Mouse (Mus musculus) midbrain, postnatal 0 days (tissue): ENCODE measurements at regions not wholly inside any gene's neighbourhood (a gene's known extent, or its start where the extent isn't known, plus 50 kb on each side); places are given as distances from the start of the nearest gene placed in this dataset.

ENCODE experiments used
- ATAC-seq: fragments of 200-750 bp; cut with Nextera tagmentation; 2 replicates; pipeline ENCODE4 v1.8.0; 2017; ENCODE audit warnings: moderate number of reproducible peaks, mild to moderate bottlenecking, moderate TSS enrichment, moderate library complexity; ENCODE audit not compliant: low FRiP score
- DNase-seq: peaks from one replicate; pipeline ENCODE4 v3.0.0-alpha.2; 2015; ENCODE audit warnings: low spot score
- H3K27ac ChIP-seq: fragments of 300-500 bp; sonication (generic); 2 replicates; pipeline ENCODE4 v1.5.1; 2014; ENCODE audit warnings: low read depth, mild to moderate bottlenecking, low read length, mixed read lengths
- H3K27me3 ChIP-seq: fragments of 300-500 bp; sonication (generic); 2 replicates; pipeline ENCODE4 v1.6.1; 2014; ENCODE audit warnings: low read length, control low read depth, mixed read lengths; ENCODE audit not compliant: insufficient read depth
- H3K36me3 ChIP-seq: fragments of 300-500 bp; sonication (generic); 2 replicates; pipeline ENCODE4 v1.6.1; 2014; ENCODE audit warnings: low read length, control low read depth, mixed read lengths; ENCODE audit not compliant: insufficient read depth
- H3K4me1 ChIP-seq: fragments of 300-500 bp; sonication (generic); 2 replicates; pipeline ENCODE4 v1.6.1; 2014; ENCODE audit warnings: mild to moderate bottlenecking, control low read depth, antibody characterized with exemption, low read length, mixed read lengths; ENCODE audit not compliant: insufficient read depth
- H3K4me2 ChIP-seq: fragments of 300-500 bp; sonication (generic); 2 replicates; pipeline ENCODE4 v1.6.1; 2014; ENCODE audit warnings: low read depth, mild to moderate bottlenecking, low read length, mixed read lengths; ENCODE audit not compliant: poor library complexity, severe bottlenecking
- H3K4me3 ChIP-seq: fragments of 300-500 bp; sonication (generic); 2 replicates; pipeline ENCODE4 v1.5.1; 2014; ENCODE audit warnings: low read depth, mild to moderate bottlenecking, low read length, moderate library complexity
- H3K9ac ChIP-seq: fragments of 300-500 bp; sonication (generic); replicated peaks from 2 replicates; pipeline ENCODE4 v1.6.1; 2014; ENCODE audit warnings: mild to moderate bottlenecking, low read length, moderate library complexity, mixed read lengths; ENCODE audit not compliant: poor library complexity, severe bottlenecking
- H3K9me3 ChIP-seq: fragments of 300-500 bp; sonication (generic); 2 replicates; pipeline ENCODE4 v1.6.1; 2016; ENCODE audit warnings: low read length, control low read depth
- CTCF ChIP-seq: IDR thresholded peaks from 2 replicates; pipeline ENCODE4 v1.5.1; 2016; ENCODE audit warnings: antibody characterized with exemption, mild to moderate bottlenecking
- WGBS: fragments of 180-500 bp; shearing (Covaris S2); extraction: QIAGEN DNeasy Blood & Tissue Kit; methylation state at CpG from one replicate; pipeline ENCODE4 v1.1.7; 2014; 5-methylcytosine and 5-hydroxymethylcytosine counted together

- Histone ChIP-seq H3K27ac (no peak overlapping the region), H3K4me1 (no peaks in the 10 kb centered on the region), H3K36me3 (no peaks in the 10 kb centered on the region), H3K9me3 (no peaks in the 10 kb centered on the region), H3K4me2 (no peak overlapping the region), H3K4me3 (no peak overlapping the region), H3K9ac (no peak overlapping the region), H3K27me3 (no peaks in the 10 kb centered on the region)
- TF ChIP-seq CTCF, result no peak
- no peak for DNase-seq
- no peak for ATAC-seq
Measured at GRCm38 (mm10) chr10:70738686-70739085, 82.9 kb upstream of the Phyhipl start.

- ATAC-seq, result no peak
- Histone ChIP-seq H3K9me3 (no peaks in the 10 kb centered on the region), H3K9ac (no peak overlapping the region), H3K4me3 (no peak overlapping the region), H3K27ac (no peak overlapping the region), H3K4me1 (no peaks in the 10 kb centered on the region), H3K27me3 (no peaks in the 10 kb centered on the region), H3K36me3 (no peaks in the 10 kb centered on the region), H3K4me2 (no peak overlapping the region)
- WGBS, result 65% methylated on average over 12 of the region's 12 CpGs
- no peak for DNase-seq
- TF ChIP-seq CTCF, result no peak
Measured at GRCm38 (mm10) chr10:70733956-70734355, 78.2 kb upstream of the Phyhipl start.

- WGBS, result 46% methylated on average over 7 of the region's 7 CpGs
- no peak for ATAC-seq
Measured at GRCm38 (mm10) chr10:70733478-70733877, 77.7 kb upstream of the Phyhipl start.

GRCm38 (mm10) chr10:70725091-70725490, 69.3 kb upstream of the Phyhipl start:
- Histone ChIP-seq H3K36me3 (no peaks in the 10 kb centered on the region), H3K4me1 (no peaks in the 10 kb centered on the region), H3K27me3 (no peaks in the 10 kb centered on the region), H3K4me2 (no peak overlapping the region), H3K9me3 (no peaks in the 10 kb centered on the region), H3K9ac (no peak overlapping the region), H3K4me3 (no peak overlapping the region), H3K27ac (no peak overlapping the region)
- 87% methylated on average over 3 of the region's 3 CpGs for WGBS
- no peak for TF ChIP-seq CTCF
- DNase-seq (no peak), ATAC-seq (no peak)

More at GRCm38 (mm10) chr10:70733478-70733877, 77.7 kb upstream of the Phyhipl start:
- H3K36me3 ChIP-seq, result no peaks in the 10 kb centered on the region
- H3K9ac ChIP-seq, result no peak overlapping the region
- no peak overlapping the region for H3K4me3 ChIP-seq
- H3K9me3 ChIP-seq, result no peaks in the 10 kb centered on the region
- TF ChIP-seq CTCF, result no peak
- DNase-seq, result no peak
- no peaks in the 10 kb centered on the region for H3K27me3 ChIP-seq
- no peak overlapping the region for H3K4me2 ChIP-seq
- no peaks in the 10 kb centered on the region for H3K4me1 ChIP-seq
- 0 out of 2 replicates have a peak overlapping the region, but pooled peaks have one; percentile 47 for H3K27ac ChIP-seq

- H3K36me3 ChIP-seq, result no peaks in the 10 kb centered on the region
- H3K4me2 ChIP-seq, result no peak overlapping the region
- ATAC-seq (no peak), DNase-seq (no peak)
- H3K4me3 ChIP-seq, result no peak overlapping the region
- no peaks in the 10 kb centered on the region for H3K4me1 ChIP-seq
- H3K9ac ChIP-seq, result no peak overlapping the region
- WGBS, result 81% methylated on average over 2 of the region's 2 CpGs
- H3K9me3 ChIP-seq, result no peaks in the 10 kb centered on the region
- no peak overlapping the region for H3K27ac ChIP-seq
- no peaks in the 10 kb centered on the region for H3K27me3 ChIP-seq
- no peak for TF ChIP-seq CTCF
Measured at GRCm38 (mm10) chr10:70722783-70723182, 67.0 kb upstream of the Phyhipl start.

- Histone ChIP-seq H3K9me3 (no peaks in the 10 kb centered on the region), H3K4me1 (no peaks in the 10 kb centered on the region), H3K27me3 (no peaks in the 10 kb centered on the region), H3K36me3 (no peaks in the 10 kb centered on the region), H3K4me3 (no peak overlapping the region), H3K4me2 (no peak overlapping the region), H3K27ac (no peak overlapping the region), H3K9ac (no peak overlapping the region)
- DNase-seq (peak; percentile 49), ATAC-seq (no peak)
- WGBS, result 73% methylated on average over 5 of the region's 5 CpGs
- TF ChIP-seq CTCF, result no peak
Measured at GRCm38 (mm10) chr10:70722381-70722780, 66.6 kb upstream of the Phyhipl start.
